Mouse (Mus musculus) adrenal gland, adult 2 months (tissue): ENCODE measurements at regions not wholly inside any gene's neighbourhood (a gene's known extent, or its start where the extent isn't known, plus 50 kb on each side); places are given as distances from the start of the nearest gene placed in this dataset.

Source experiments
- DNase-seq: peaks from one replicate; pipeline ENCODE4 v3.0.0; 2021

GRCm38 (mm10) chr15:7005142-7005541 is 85.3 kb upstream of the Lifr start:
- DNase-seq: no peak

- DNase-seq: no peak
Measured at GRCm38 (mm10) chr15:7006271-7006670, 84.1 kb upstream of the Lifr start.

- no peak for DNase-seq
Measured at GRCm38 (mm10) chr15:7008725-7009380, 81.6 kb upstream of the Lifr start.

GRCm38 (mm10) chr15:7010966-7011695 is 79.3 kb upstream of the Lifr start:
- no peak for DNase-seq

GRCm38 (mm10) chr15:7011696-7012070 is 78.7 kb upstream of the Lifr start:
- no peak for DNase-seq

- DNase-seq: no peak
Measured at GRCm38 (mm10) chr15:7012446-7012845, 78.0 kb upstream of the Lifr start.

GRCm38 (mm10) chr15:7013047-7013446 is 77.4 kb upstream of the Lifr start:
- no peak for DNase-seq

- no peak for DNase-seq
Measured at GRCm38 (mm10) chr15:7014984-7015383, 75.4 kb upstream of the Lifr start.

GRCm38 (mm10) chr15:7016018-7016417 is 74.4 kb upstream of the Lifr start:
- DNase-seq: no peak

GRCm38 (mm10) chr15:7017281-7017845 is 73.1 kb upstream of the Lifr start:
- DNase-seq: no peak

- DNase-seq: no peak
Measured at GRCm38 (mm10) chr15:7022660-7023059, 67.8 kb upstream of the Lifr start.

GRCm38 (mm10) chr15:7025194-7025593 is 65.2 kb upstream of the Lifr start:
- DNase-seq: no peak

- no peak for DNase-seq
Measured at GRCm38 (mm10) chr15:7031297-7032043, 58.9 kb upstream of the Lifr start.

- DNase-seq: peak; percentile 9
Measured at GRCm38 (mm10) chr15:7037475-7037874, 52.9 kb upstream of the Lifr start.

- DNase-seq: peak; percentile 58
Measured at GRCm38 (mm10) chr15:7039119-7039518, 51.3 kb upstream of the Lifr start.

- no peak for DNase-seq
Measured at GRCm38 (mm10) chr15:7039825-7040224, 50.6 kb upstream of the Lifr start.
